8 mouse cellular contexts compared by ENCODE assay signal in the genomic region with DNA sequence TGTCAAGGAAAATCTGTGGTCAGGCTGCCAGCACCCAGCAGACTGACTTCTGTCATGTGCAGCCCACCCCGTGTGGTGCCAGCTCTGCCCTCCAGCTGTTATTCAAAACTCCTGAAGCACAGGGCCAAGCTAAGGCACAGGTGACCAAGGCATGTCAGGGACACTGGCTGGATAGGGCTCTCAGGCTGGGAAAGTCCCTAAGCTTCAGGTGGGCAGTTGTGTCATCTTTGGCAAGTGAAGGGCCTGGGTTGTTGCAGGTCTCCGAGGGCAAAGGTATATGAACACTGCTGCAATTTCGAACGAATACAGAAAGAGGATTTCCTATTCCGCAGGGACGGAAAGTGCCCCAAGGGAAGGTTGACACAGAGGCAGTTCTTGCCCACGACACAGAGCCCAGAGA. TPM values are rescaled to one million over a fixed set of nuclear protein-coding genes. Genes with fewer than 3 reads are reported as not detected.
DNase-seq lines count a peak whose midpoint lies in the region; ATAC-seq and TF ChIP-seq lines count a peak whose summit lies in the region.

No protein-coding gene starts in this region.

- peak overlapping the region; percentile 72 for H3K4me3 ChIP-seq in kidney, embryonic 14.5 days (ENCODE audit: low read length)
- peak overlapping the region; percentile 65 for H3K4me3 ChIP-seq in forebrain, embryonic 14.5 days (ENCODE audit: low read depth, low read length)
- peak overlapping the region; percentile 67 to 70 for H3K4me3 ChIP-seq in liver, embryonic 14.5 days (ENCODE audit: insufficient read depth in 1 of 2, low read depth in 2 of 2, low read length in 2 of 2)

- H3K9ac ChIP-seq in kidney, embryonic 14.5 days (ENCODE audit: low read depth, low read length), result peak overlapping the region; percentile 77
- peak overlapping the region; percentile 77 for H3K9ac ChIP-seq in forebrain, embryonic 14.5 days (ENCODE audit: low read length)
- peak overlapping the region; percentile 83 for H3K9ac ChIP-seq in liver, embryonic 14.5 days (replicated peaks)

- no peaks in the 10 kb centered on the region for H3K36me3 ChIP-seq in kidney, embryonic 14.5 days (ENCODE audit: control insufficient read depth, insufficient read depth, low read length)
- no peaks in the 10 kb centered on the region for H3K36me3 ChIP-seq in forebrain, embryonic 14.5 days (ENCODE audit: control insufficient read depth, insufficient read depth, low read length)
- no peaks in the 10 kb centered on the region; the same call in 1 of the 2 replicates for H3K36me3 ChIP-seq in liver, embryonic 14.5 days (replicated peaks; ENCODE audit: control insufficient read depth, insufficient read depth, low read depth)

- H3K4me2 ChIP-seq in kidney, embryonic 14.5 days (replicated peaks; ENCODE audit: low read depth, low read length), result peak overlapping the region; percentile 96
- peak overlapping the region; percentile 97 for H3K4me2 ChIP-seq in forebrain, embryonic 14.5 days (ENCODE audit: low read length)
- H3K4me2 ChIP-seq in liver, embryonic 14.5 days (ENCODE audit: low read depth), result peak overlapping the region; percentile 97

- TF ChIP-seq CTCF in liver, embryonic 14.5 days (IDR thresholded peaks at IDR 0.05; ENCODE audit: low read depth), result no peak

- TF ChIP-seq EP300 in liver, embryonic 14.5 days (IDR thresholded peaks at IDR 0.05; ENCODE audit: low read depth), result no peak

- 5% methylated on average over 7 of the region's 7 CpGs for WGBS in kidney, embryonic 14.5 days
- 17% methylated on average over 7 of the region's 7 CpGs for WGBS in forebrain, embryonic 14.5 days
- WGBS in liver, embryonic 14.5 days (ENCODE audit: insufficient replicate concordance), result 4% methylated on average over 7 of the region's 7 CpGs

- peaks cover 19% of the 10 kb centered on the region for H3K27me3 ChIP-seq in kidney, embryonic 14.5 days (ENCODE audit: control insufficient read depth, insufficient read depth, low read length)
- H3K27me3 ChIP-seq in forebrain, embryonic 14.5 days (replicated peaks; ENCODE audit: control insufficient read depth, insufficient read depth, low read length), result peaks cover 18% of the 10 kb centered on the region
- H3K27me3 ChIP-seq in liver, embryonic 14.5 days (ENCODE audit: control insufficient read depth, insufficient read depth, low read length), result no peaks in the 10 kb centered on the region

- ATAC-seq in kidney, embryonic 14.5 days (ENCODE audit: low FRiP score, low TSS enrichment), result no peak
- no peak for ATAC-seq in forebrain, embryonic 14.5 days
- no peak for ATAC-seq in liver, embryonic 14.5 days (ENCODE audit: insufficient read depth)

- peaks cover 45% of the 10 kb centered on the region for H3K4me1 ChIP-seq in kidney, embryonic 14.5 days (ENCODE audit: control insufficient read depth, insufficient read depth, low read length)
- H3K4me1 ChIP-seq in forebrain, embryonic 14.5 days (ENCODE audit: control insufficient read depth, insufficient read depth, low read length), result peaks cover 40% of the 10 kb centered on the region
- peaks cover 81 to 82% of the 10 kb centered on the region in 2 experiments for H3K4me1 ChIP-seq in liver, embryonic 14.5 days (replicated peaks; ENCODE audit: control insufficient read depth in 2 of 2, insufficient read depth in 2 of 2, low read length in 1 of 2)

- no peak for DNase-seq in kidney, postnatal 14 days
- DNase-seq in NIH3T3 (ENCODE audit: low read depth), result peak; percentile 36
- DNase-seq in forebrain, embryonic 14.5 days (ENCODE audit: low spot score), result peak; percentile 10
- no peak for DNase-seq in liver, embryonic 14.5 days (ENCODE audit: low read depth in 3 of 3, low spot score in 3 of 3)
- DNase-seq in gastrocnemius, postnatal 4 days (ENCODE audit: low spot score in 2 of 2), result no peak
- DNase-seq in right cerebral cortex, postnatal 25 days, result no peak
- no peak for DNase-seq in thymus, postnatal 0 days (ENCODE audit: low spot score)

- no peak overlapping the region for H3K27ac ChIP-seq in kidney, embryonic 14.5 days (ENCODE audit: low read depth, low read length)
- no peak overlapping the region for H3K27ac ChIP-seq in forebrain, embryonic 14.5 days (ENCODE audit: low read depth, low read length)
- H3K27ac ChIP-seq in liver, embryonic 14.5 days, result peak overlapping the region; percentile 92

- H3K9me3 ChIP-seq in kidney, embryonic 14.5 days (ENCODE audit: control insufficient read depth, low read length), result no peaks in the 10 kb centered on the region
- H3K9me3 ChIP-seq in forebrain, embryonic 14.5 days (replicated peaks; ENCODE audit: control insufficient read depth, low read length), result no peaks in the 10 kb centered on the region
- no peaks in the 10 kb centered on the region for H3K9me3 ChIP-seq in liver, embryonic 14.5 days (ENCODE audit: control insufficient read depth, low read length)

RNA-seq across cellular contexts. Expression of a gene that starts 0.5 kb away (rescaled TPM):
- polyA plus RNA-seq in kidney, embryonic 14.5 days (2014; fragmentation: Nextera tagmentation; extraction: Ambion mirVana), result 5.0 and 8.2 TPM in 2 replicates
- 10.5 and 15.0 TPM in 2 replicates for polyA plus RNA-seq in forebrain, embryonic 14.5 days (2014; fragmentation: Nextera tagmentation; extraction: Ambion mirVana)
- polyA plus RNA-seq in liver, embryonic 14.5 days (2012; rRNA removed), result 14.1 TPM in 2 replicates
- 4.9 and 5.4 TPM in 2 replicates for polyA plus RNA-seq in liver, embryonic 14.5 days (2014; fragmentation: Nextera tagmentation; extraction: Ambion mirVana)
- 10 to 100 TPM; 11.7 to 12.3 TPM for total RNA-seq in gastrocnemius, postnatal 4 days (2021)
- 1.4 and 1.5 TPM in 2 replicates for polyA plus RNA-seq in thymus, postnatal 0 days (2015; fragmentation: Nextera tagmentation; extraction: Ambion mirVana)

RNA-seq across cellular contexts. Expression of a gene that starts 4.5 kb away (rescaled TPM):
- 4.6 and 5.3 TPM in 2 replicates for polyA plus RNA-seq in kidney, embryonic 14.5 days (2014; fragmentation: Nextera tagmentation; extraction: Ambion mirVana)
- 2.6 and 3.0 TPM in 2 replicates for polyA plus RNA-seq in forebrain, embryonic 14.5 days (2014; fragmentation: Nextera tagmentation; extraction: Ambion mirVana)
- polyA plus RNA-seq in liver, embryonic 14.5 days (2012; rRNA removed), result 0.59 and 0.64 TPM in 2 replicates
- polyA plus RNA-seq in liver, embryonic 14.5 days (2014; fragmentation: Nextera tagmentation; extraction: Ambion mirVana), result 0.45 and 0.69 TPM in 2 replicates
- total RNA-seq in gastrocnemius, postnatal 4 days (2021), result 1 to 10 TPM; 4.7 to 4.9 TPM
- 0.19 and 0.29 TPM in 2 replicates for polyA plus RNA-seq in thymus, postnatal 0 days (2015; fragmentation: Nextera tagmentation; extraction: Ambion mirVana)

RNA-seq across cellular contexts. Expression of a gene that starts 15.8 kb away (rescaled TPM):
- polyA plus RNA-seq in kidney, embryonic 14.5 days (2014; fragmentation: Nextera tagmentation; extraction: Ambion mirVana), result 13.4 and 14.8 TPM in 2 replicates
- polyA plus RNA-seq in forebrain, embryonic 14.5 days (2014; fragmentation: Nextera tagmentation; extraction: Ambion mirVana), result 11.0 and 12.5 TPM in 2 replicates
- 18.3 and 21.1 TPM in 2 replicates for polyA plus RNA-seq in liver, embryonic 14.5 days (2012; rRNA removed)
- polyA plus RNA-seq in liver, embryonic 14.5 days (2014; fragmentation: Nextera tagmentation; extraction: Ambion mirVana), result 7.7 and 7.9 TPM in 2 replicates
- total RNA-seq in gastrocnemius, postnatal 4 days (2021), result 1 to 10 TPM; 6.0 to 6.1 TPM
- 6.9 and 8.0 TPM in 2 replicates for polyA plus RNA-seq in thymus, postnatal 0 days (2015; fragmentation: Nextera tagmentation; extraction: Ambion mirVana)

RNA-seq across cellular contexts. Expression of a gene that starts 35.3 kb away (rescaled TPM):
- 528 and 578 TPM in 2 replicates for polyA plus RNA-seq in kidney, embryonic 14.5 days (2014; fragmentation: Nextera tagmentation; extraction: Ambion mirVana)
- polyA plus RNA-seq in forebrain, embryonic 14.5 days (2014; fragmentation: Nextera tagmentation; extraction: Ambion mirVana), result 1,021 and 1,033 TPM in 2 replicates
- 236 and 271 TPM in 2 replicates for polyA plus RNA-seq in liver, embryonic 14.5 days (2012; rRNA removed)
- 326 and 346 TPM in 2 replicates for polyA plus RNA-seq in liver, embryonic 14.5 days (2014; fragmentation: Nextera tagmentation; extraction: Ambion mirVana)
- 100 to 1,000 TPM; 193 to 194 TPM for total RNA-seq in gastrocnemius, postnatal 4 days (2021)
- 506 and 523 TPM in 2 replicates for polyA plus RNA-seq in thymus, postnatal 0 days (2015; fragmentation: Nextera tagmentation; extraction: Ambion mirVana)

RNA-seq across cellular contexts. Expression of a gene that starts 41.3 kb away (rescaled TPM):
- 33.0 and 37.5 TPM in 2 replicates for polyA plus RNA-seq in kidney, embryonic 14.5 days (2014; fragmentation: Nextera tagmentation; extraction: Ambion mirVana)
- polyA plus RNA-seq in forebrain, embryonic 14.5 days (2014; fragmentation: Nextera tagmentation; extraction: Ambion mirVana), result 28.4 and 29.6 TPM in 2 replicates
- 11.6 and 12.7 TPM in 2 replicates for polyA plus RNA-seq in liver, embryonic 14.5 days (2012; rRNA removed)
- 17.6 and 21.7 TPM in 2 replicates for polyA plus RNA-seq in liver, embryonic 14.5 days (2014; fragmentation: Nextera tagmentation; extraction: Ambion mirVana)
- total RNA-seq in gastrocnemius, postnatal 4 days (2021), result 10 to 100 TPM; 20.2 to 24.7 TPM
- 27.3 and 29.8 TPM in 2 replicates for polyA plus RNA-seq in thymus, postnatal 0 days (2015; fragmentation: Nextera tagmentation; extraction: Ambion mirVana)

Comparison
In these comparisons a context has a peak if more than half of its experiments do, and no peak if none do; other contexts are left out.
1. DNase-seq: peak in NIH3T3 (single experiment) and forebrain, embryonic 14.5 days (single experiment); none in kidney, postnatal 14 days (single experiment), liver, embryonic 14.5 days (0 of 3), gastrocnemius, postnatal 4 days (0 of 2), right cerebral cortex, postnatal 25 days (single experiment) and thymus, postnatal 0 days (single experiment).
2. Peak in every context shown above with its lines, with median percentiles within 50 percentile points of each other: H3K4me2 ChIP-seq, H3K4me3 ChIP-seq and H3K9ac ChIP-seq.